Comparison of ENCODE assay signal across 8 mouse cellular contexts in the genomic region with DNA sequence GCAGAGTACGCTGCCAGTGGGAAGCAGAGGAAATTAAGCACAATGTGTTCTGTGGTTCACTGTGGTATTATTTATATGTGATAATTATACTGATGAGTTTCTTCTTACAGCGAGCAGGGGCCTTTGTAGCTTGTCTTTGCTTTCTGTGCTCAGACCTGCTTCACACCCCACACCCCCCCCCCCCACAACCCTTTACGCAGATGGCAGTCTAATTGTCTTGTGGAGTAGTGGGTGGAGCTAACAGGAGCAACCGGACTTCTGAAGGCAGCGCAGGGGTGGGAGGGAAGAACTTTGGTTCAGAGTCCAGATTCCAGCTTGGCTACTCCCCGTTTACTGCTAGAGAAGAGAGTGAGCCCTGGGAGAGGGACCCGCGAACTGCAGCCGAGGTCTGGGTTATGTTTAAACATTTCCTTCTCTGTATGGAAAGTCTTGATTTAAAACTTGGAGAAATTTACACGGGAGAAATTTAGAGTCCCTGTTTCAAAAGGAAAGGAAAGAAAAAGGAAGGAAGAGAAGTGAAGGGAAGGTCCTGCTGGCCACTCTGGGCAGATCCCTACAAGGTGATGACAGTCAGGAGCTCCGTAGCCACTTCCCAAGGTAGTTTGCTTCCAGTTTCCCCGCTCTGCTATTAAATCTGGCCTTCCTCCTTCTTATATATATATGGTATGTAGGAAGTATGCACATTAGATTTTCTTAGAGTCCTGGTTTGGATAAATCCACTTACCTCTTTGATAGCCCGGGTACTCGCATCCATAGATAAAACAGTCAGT. TPM values are rescaled to one million over a fixed set of nuclear protein-coding genes. Genes with fewer than 3 reads are reported as not detected.
DNase-seq lines count a peak whose midpoint lies in the region; ATAC-seq lines count a peak whose summit lies in the region.

No protein-coding gene starts in this region.

- 20% methylated on average over 14 of the region's 14 CpGs for WGBS in intestine, embryonic 16.5 days
- 43% methylated on average over 14 of the region's 14 CpGs for WGBS in liver, embryonic 13.5 days (ENCODE audit: insufficient replicate concordance)

- H3K27me3 ChIP-seq in intestine, embryonic 16.5 days (replicated peaks; ENCODE audit: control insufficient read depth, insufficient read depth, low read length) = no peaks in the 10 kb centered on the region
- no peaks in the 10 kb centered on the region for H3K27me3 ChIP-seq in liver, embryonic 13.5 days

- H3K4me3 ChIP-seq in intestine, embryonic 16.5 days (ENCODE audit: low read length) = peak overlapping the region; percentile 20
- no peak overlapping the region for H3K4me3 ChIP-seq in liver, embryonic 13.5 days (replicated peaks)

- peaks cover 10% of the 10 kb centered on the region for H3K4me1 ChIP-seq in intestine, embryonic 16.5 days (ENCODE audit: control insufficient read depth, insufficient read depth, low read length)
- H3K4me1 ChIP-seq in liver, embryonic 13.5 days (replicated peaks) = peaks cover 13% of the 10 kb centered on the region; the same call in 1 of the 2 replicates

- DNase-seq in ES-CJ7 (ENCODE audit: low read depth, low spot score) = peak; percentile 50
- DNase-seq in embryo, embryonic 11 days = peak; percentile 62
- DNase-seq in liver, embryonic 13.5 days = no peak
- no peak for DNase-seq in thymus, adult 18-20 months
- DNase-seq in thymus, postnatal 36 days = no peak
- no peak for DNase-seq in layer of hippocampus, adult 9-11 months

- peak; percentile 99 for ATAC-seq in intestine, embryonic 16.5 days
- ATAC-seq in liver, embryonic 13.5 days (ENCODE audit: low read depth) = no peak
- ATAC-seq in monocyte, adult 5-6 weeks (replicated peaks; ENCODE audit: insufficient number of reproducible peaks, low FRiP score, low TSS enrichment, poor library complexity, severe bottlenecking) = no peak

- H3K27ac ChIP-seq in intestine, embryonic 16.5 days (ENCODE audit: low read length) = peak overlapping the region; percentile 53
- no peak overlapping the region for H3K27ac ChIP-seq in liver, embryonic 13.5 days

- peak overlapping the region; percentile 29 for H3K4me2 ChIP-seq in intestine, embryonic 16.5 days (ENCODE audit: low read depth, low read length)
- H3K4me2 ChIP-seq in liver, embryonic 13.5 days = peak overlapping the region; percentile 28; the same call in 1 of the 2 replicates

- no peak overlapping the region for H3K9ac ChIP-seq in intestine, embryonic 16.5 days (ENCODE audit: low read depth, low read length)
- no peak overlapping the region for H3K9ac ChIP-seq in liver, embryonic 13.5 days

- H3K9me3 ChIP-seq in intestine, embryonic 16.5 days (ENCODE audit: control insufficient read depth, low read length) = no peaks in the 10 kb centered on the region
- H3K9me3 ChIP-seq in liver, embryonic 13.5 days (replicated peaks) = no peaks in the 10 kb centered on the region

- no peaks in the 10 kb centered on the region for H3K36me3 ChIP-seq in intestine, embryonic 16.5 days (ENCODE audit: control insufficient read depth, insufficient read depth, low read length)
- H3K36me3 ChIP-seq in liver, embryonic 13.5 days = no peaks in the 10 kb centered on the region

RNA-seq across cellular contexts. Expression of gene Map3k20, which starts 30.4 kb away (rescaled TPM):
- 13.8 and 14.8 TPM in 2 replicates for polyA plus RNA-seq in intestine, embryonic 16.5 days (2015; fragmentation: Nextera tagmentation; extraction: Ambion mirVana)
- 6.8 and 8.7 TPM in 2 replicates for polyA plus RNA-seq in liver, embryonic 13.5 days (2015; fragmentation: Nextera tagmentation; extraction: Ambion mirVana)
- total RNA-seq in monocyte, adult 5-6 weeks (2017) = 10.5 to 11.9 TPM (median 11.2 TPM) in 3 replicates

Comparison
In these comparisons a context has a peak if more than half of its experiments do, and no peak if none do; other contexts are left out.
1. DNase-seq: peak in ES-CJ7 (single experiment) and embryo, embryonic 11 days (single experiment); none in liver, embryonic 13.5 days (single experiment), thymus, adult 18-20 months (0 of 2), thymus, postnatal 36 days (0 of 2) and layer of hippocampus, adult 9-11 months (single experiment).